Mouse (Mus musculus): ENCODE results near the gene Crygd.

Gene Crygd

GRCm38 (mm10) chr1:65041837-65042236, 21.4 kb downstream of the Crygd start:
- DNase-seq: no peak

GRCm38 (mm10) chr1:65040806-65041205, 22.4 kb downstream of the Crygd start:
- no peak for DNase-seq

GRCm38 (mm10) chr1:65039679-65040078, 23.6 kb downstream of the Crygd start:
- no peak for DNase-seq

GRCm38 (mm10) chr1:65037542-65037941, 25.7 kb downstream of the Crygd start:
- DNase-seq: no peak

GRCm38 (mm10) chr1:65035513-65035912, 27.7 kb downstream of the Crygd start:
- no peak for DNase-seq

- no peak for DNase-seq
Observed at GRCm38 (mm10) chr1:65032641-65033040, 30.6 kb downstream of the Crygd start, which contains the start of gene Akr1cl. Gene Akr1cl (minus strand): TSS chr1:65032759.

GRCm38 (mm10) chr1:65028206-65028605, 35.0 kb downstream of the Crygd start:
- DNase-seq: no peak

- DNase-seq: no peak
Observed at GRCm38 (mm10) chr1:65012726-65013125, 50.5 kb downstream of the Crygd start.

All from kidney, adult 18-20 months (tissue).